Mouse (Mus musculus) ES-Bruce4 (cell line): ENCODE results near the gene Clasp1.

Experiments
- CTCF ChIP-seq: IDR thresholded peaks from one replicate; pipeline ENCODE4 v1.8.1; 2011; ENCODE audit warnings: low read depth, low read length
- POLR2A ChIP-seq: IDR thresholded peaks from one replicate; pipeline ENCODE4 v1.8.1; 2011; ENCODE audit warnings: low read length; ENCODE audit not compliant: insufficient read depth

- TF ChIP-seq CTCF = no peak
- TF ChIP-seq POLR2A = no peak
Measured at GRCm38 (mm10) chr1:118642296-118642999, 253.6 kb downstream of the Clasp1 start.
